Mouse (Mus musculus): ENCODE measurements around the gene Atg4a-ps. TPM values are rescaled to one million over a fixed set of nuclear protein-coding genes. Genes with fewer than 3 reads are reported as not detected.
"Not testable (repeated sequence)": the region's sequence is repeated elsewhere in the genome, so short reads cannot be mapped to it uniquely, and the experiment has no call there.

Gene Atg4a-ps
- 0.18 and 0.20 TPM in 2 replicates for polyA plus RNA-seq (2015; fragmentation: Nextera tagmentation; extraction: Ambion mirVana)

DNA sequence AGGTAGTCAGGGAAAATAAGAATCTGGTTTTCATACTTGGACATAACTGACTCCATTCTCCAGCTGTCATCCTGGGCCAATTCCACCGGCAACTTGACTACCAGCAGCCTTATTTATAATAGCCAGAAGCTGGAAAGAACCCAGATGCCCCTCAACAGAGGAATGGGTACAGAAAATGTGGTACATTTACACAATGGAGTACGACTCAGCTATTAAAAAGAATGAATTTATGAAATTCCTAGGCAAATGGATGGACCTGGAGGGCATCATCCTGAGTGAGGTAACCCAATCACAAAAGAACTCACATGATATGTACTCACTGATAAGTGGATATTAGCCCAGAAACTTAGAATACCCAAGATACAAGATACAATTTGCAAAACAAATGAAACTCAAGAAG lies at the start of gene Atg4a-ps:
Atg4a-ps (minus strand) TSS at position 101 of the 400 bp plus-strand sequence.
- not testable (repeated sequence) for DNase-seq; ATAC-seq; H3K4me1 ChIP-seq (ENCODE audit: insufficient read depth); H3K4me3 ChIP-seq (ENCODE audit: low read depth, low read length); H3K9me3 ChIP-seq (ENCODE audit: low read length); H3K27me3 ChIP-seq (ENCODE audit: insufficient read depth, low read length); H3K9ac ChIP-seq (replicated peaks); H3K27ac ChIP-seq (ENCODE audit: low read depth); H3K4me2 ChIP-seq (ENCODE audit: low read depth, low read length); H3K36me3 ChIP-seq (replicated peaks; ENCODE audit: insufficient read depth, low read length)
- WGBS (ENCODE audit: insufficient replicate concordance) = 63% methylated on average over 2 of the region's 2 CpGs

GRCm38 (mm10) chr3:103695556-103695955 lies 49.7 kb upstream of the Atg4a-ps start:
- Histone ChIP-seq H3K27ac (ENCODE audit: low read depth) (no peak overlapping the region), H3K4me1 (ENCODE audit: insufficient read depth) (no peaks in the 10 kb centered on the region), H3K36me3 (replicated peaks; ENCODE audit: insufficient read depth, low read length) (no peaks in the 10 kb centered on the region), H3K4me3 (ENCODE audit: low read depth, low read length) (no peak overlapping the region), H3K27me3 (ENCODE audit: insufficient read depth, low read length) (no peaks in the 10 kb centered on the region), H3K9me3 (ENCODE audit: low read length) (no peaks in the 10 kb centered on the region), H3K4me2 (ENCODE audit: low read depth, low read length) (no peak overlapping the region), H3K9ac (replicated peaks) (no peak overlapping the region)
- WGBS (ENCODE audit: insufficient replicate concordance) = 53% methylated on average over 3 of the region's 3 CpGs
- DNase-seq (no peak), ATAC-seq (no peak)
- TF ChIP-seq CTCF (IDR thresholded peaks at IDR 0.05; ENCODE audit: low read depth) (no peak), EP300 (IDR thresholded peaks at IDR 0.05; ENCODE audit: low read depth) (no peak)

DNA sequence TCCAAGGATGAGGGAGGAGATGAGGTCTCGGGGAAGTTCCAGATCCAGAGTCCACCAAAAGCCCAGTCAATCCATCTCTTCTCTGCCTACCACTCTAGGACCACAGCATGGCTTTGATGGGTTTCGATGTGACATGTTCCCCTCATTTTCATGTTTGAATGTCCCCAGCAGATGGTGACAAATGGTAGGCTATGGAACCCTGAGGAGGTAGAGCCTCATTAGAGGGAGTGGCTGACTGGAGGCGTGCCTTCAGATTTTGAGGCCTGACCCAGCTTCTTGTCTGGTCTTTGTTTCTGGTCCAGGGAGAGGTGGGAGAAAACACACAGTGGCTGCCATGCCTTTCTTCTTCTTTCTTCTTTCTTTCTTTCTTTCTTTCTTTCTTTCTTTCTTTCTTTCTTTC lies 44.6 kb upstream of the Atg4a-ps start:
- Histone ChIP-seq H3K4me1 (ENCODE audit: insufficient read depth) (no peaks in the 10 kb centered on the region), H3K9ac (replicated peaks) (no peak overlapping the region), H3K36me3 (replicated peaks; ENCODE audit: insufficient read depth, low read length) (no peaks in the 10 kb centered on the region), H3K27me3 (ENCODE audit: insufficient read depth, low read length) (no peaks in the 10 kb centered on the region), H3K4me2 (ENCODE audit: low read depth, low read length) (no peak overlapping the region), H3K9me3 (ENCODE audit: low read length) (no peaks in the 10 kb centered on the region), H3K27ac (ENCODE audit: low read depth) (no peak overlapping the region), H3K4me3 (ENCODE audit: low read depth, low read length) (no peak overlapping the region)
- DNase-seq = no peak
- peak; percentile 44 for TF ChIP-seq CTCF (IDR thresholded peaks at IDR 0.05; ENCODE audit: low read depth)
- TF ChIP-seq EP300 (IDR thresholded peaks at IDR 0.05; ENCODE audit: low read depth) = no peak
- ATAC-seq = no peak
- WGBS (ENCODE audit: insufficient replicate concordance) = 74% methylated on average over 3 of the region's 3 CpGs

- Histone ChIP-seq H3K9ac (replicated peaks) (no peak overlapping the region), H3K9me3 (ENCODE audit: low read length) (no peaks in the 10 kb centered on the region)
These were observed 43.2 kb upstream of the Atg4a-ps start for GRCm38 (mm10) chr3:103689043-103689442.

GRCm38 (mm10) chr3:103683966-103684319 lies 38.1 kb upstream of the Atg4a-ps start:
- no peak for TF ChIP-seq CTCF (IDR thresholded peaks at IDR 0.05; ENCODE audit: low read depth)
- TF ChIP-seq EP300 (IDR thresholded peaks at IDR 0.05; ENCODE audit: low read depth) = no peak
- H3K4me3 ChIP-seq (ENCODE audit: low read depth, low read length) = no peak overlapping the region
- WGBS (ENCODE audit: insufficient replicate concordance) = 47% methylated on average over 5 of the region's 5 CpGs
- no peaks in the 10 kb centered on the region for H3K4me1 ChIP-seq (ENCODE audit: insufficient read depth)
- no peaks in the 10 kb centered on the region for H3K36me3 ChIP-seq (replicated peaks; ENCODE audit: insufficient read depth, low read length)
- H3K9ac ChIP-seq (replicated peaks) = no peak overlapping the region
- no peak overlapping the region for H3K4me2 ChIP-seq (ENCODE audit: low read depth, low read length)
- H3K27ac ChIP-seq (ENCODE audit: low read depth) = no peak overlapping the region
- H3K27me3 ChIP-seq (ENCODE audit: insufficient read depth, low read length) = 0 out of 2 replicates have a peak, but pooled peaks cover 3% of the 10 kb centered on the region
- no peaks in the 10 kb centered on the region for H3K9me3 ChIP-seq (ENCODE audit: low read length)
- no peak for DNase-seq
- ATAC-seq = no peak

More at GRCm38 (mm10) chr3:103689043-103689442, 43.2 kb upstream of the Atg4a-ps start:
- 56% methylated on average over 1 of the region's 1 CpGs for WGBS (ENCODE audit: insufficient replicate concordance)
- Histone ChIP-seq H3K4me3 (ENCODE audit: low read depth, low read length) (no peak overlapping the region), H3K27me3 (ENCODE audit: insufficient read depth, low read length) (no peaks in the 10 kb centered on the region), H3K4me1 (ENCODE audit: insufficient read depth) (no peaks in the 10 kb centered on the region), H3K36me3 (replicated peaks; ENCODE audit: insufficient read depth, low read length) (no peaks in the 10 kb centered on the region), H3K4me2 (ENCODE audit: low read depth, low read length) (no peak overlapping the region), H3K27ac (ENCODE audit: low read depth) (no peak overlapping the region)
- no peak for DNase-seq
- TF ChIP-seq EP300 (IDR thresholded peaks at IDR 0.05; ENCODE audit: low read depth) = no peak
- TF ChIP-seq CTCF (IDR thresholded peaks at IDR 0.05; ENCODE audit: low read depth) = no peak
- ATAC-seq = no peak

GRCm38 (mm10) chr3:103683234-103683965 lies 37.5 kb upstream of the Atg4a-ps start:
- Histone ChIP-seq H3K9me3 (ENCODE audit: low read length) (no peaks in the 10 kb centered on the region), H3K27me3 (ENCODE audit: insufficient read depth, low read length) (0 out of 2 replicates have a peak, but pooled peaks cover 3% of the 10 kb centered on the region), H3K27ac (ENCODE audit: low read depth) (no peak overlapping the region), H3K4me3 (ENCODE audit: low read depth, low read length) (no peak overlapping the region), H3K4me2 (ENCODE audit: low read depth, low read length) (no peak overlapping the region), H3K36me3 (replicated peaks; ENCODE audit: insufficient read depth, low read length) (no peaks in the 10 kb centered on the region), H3K9ac (replicated peaks) (no peak overlapping the region), H3K4me1 (ENCODE audit: insufficient read depth) (no peaks in the 10 kb centered on the region)
- DNase-seq (no peak), ATAC-seq (no peak)
- TF ChIP-seq EP300 (IDR thresholded peaks at IDR 0.05; ENCODE audit: low read depth) (no peak), CTCF (IDR thresholded peaks at IDR 0.05; ENCODE audit: low read depth) (no peak)
- 12% methylated on average over 21 of the region's 21 CpGs for WGBS (ENCODE audit: insufficient replicate concordance)

All from liver, postnatal 0 days (tissue).